Mouse (Mus musculus) ES-Bruce4 (cell line): ENCODE results near the gene Cfdp1. TPM values are rescaled to one million over a fixed set of nuclear protein-coding genes. Genes with fewer than 3 reads are reported as not detected.

Experiments
- H3K27ac ChIP-seq: 2 replicates; pipeline ENCODE4 v1.5.1; 2012; ENCODE audit warnings: low read length, inconsistent platforms; ENCODE audit not compliant: insufficient read depth
- H3K27me3 ChIP-seq: 2 replicates; pipeline ENCODE4 v1.6.1; 2012; ENCODE audit warnings: mild to moderate bottlenecking, low read length, inconsistent platforms; ENCODE audit not compliant: control insufficient read depth, poor library complexity, insufficient read depth, severe bottlenecking
- H3K36me3 ChIP-seq: 2 replicates; pipeline ENCODE4 v1.6.1; 2012; ENCODE audit warnings: inconsistent platforms, mild to moderate bottlenecking, low read length, moderate library complexity; ENCODE audit not compliant: control insufficient read depth, poor library complexity, insufficient read depth, severe bottlenecking
- H3K4me1 ChIP-seq: one replicate; pipeline ENCODE4 v1.8.1; 2011; ENCODE audit warnings: low read length; ENCODE audit not compliant: control insufficient read depth, insufficient read depth
- H3K4me3 ChIP-seq: 2 replicates; pipeline ENCODE4 v1.5.1; 2011; ENCODE audit warnings: low read depth, mild to moderate bottlenecking, low read length
- H3K9ac ChIP-seq: 2 replicates; pipeline ENCODE4 v1.6.1; 2012; ENCODE audit warnings: low read depth, mild to moderate bottlenecking, inconsistent platforms; ENCODE audit not compliant: poor library complexity, severe bottlenecking
- H3K9me3 ChIP-seq: replicated peaks from 2 replicates; pipeline ENCODE4 v1.6.1; 2012; ENCODE audit warnings: mild to moderate bottlenecking, low read length, inconsistent platforms; ENCODE audit not compliant: control insufficient read depth, poor library complexity, insufficient read depth, severe bottlenecking
- CTCF ChIP-seq: IDR thresholded peaks from one replicate; pipeline ENCODE4 v1.8.1; 2011; ENCODE audit warnings: low read depth, low read length
- EP300 ChIP-seq: IDR thresholded peaks from 2 replicates; pipeline ENCODE4 v1.6.1; 2011; ENCODE audit warnings: low read depth, low read length; ENCODE audit not compliant: insufficient read depth
- POLR2A ChIP-seq: IDR thresholded peaks from one replicate; pipeline ENCODE4 v1.8.1; 2011; ENCODE audit warnings: low read length; ENCODE audit not compliant: insufficient read depth
- polyA plus RNA-seq: library from polyadenylated mRNA; stranded (reverse); fragments of >200 nt; gene quantifications from 2 replicates; pipeline ENCODE4 v1.2.4, GENCODE M21; 2011; ENCODE audit warnings: low read depth; ENCODE audit not compliant: missing spikeins, insufficient read depth, insufficient read length

The Cfdp1 gene
- polyA plus RNA-seq, 1 experiment, result 265 TPM

- H3K27me3 ChIP-seq, result no peaks in the 10 kb centered on the region
- H3K4me3 ChIP-seq, result peak overlapping the region; percentile 83
- peak overlapping the region; percentile 87 for H3K9ac ChIP-seq
- TF ChIP-seq EP300, result 0 out of 2 replicates have a peak, but pooled peaks have one; percentile 33
- no peak for TF ChIP-seq POLR2A
- H3K27ac ChIP-seq, result no peak overlapping the region
- no peaks in the 10 kb centered on the region for H3K36me3 ChIP-seq
- H3K4me1 ChIP-seq, result peaks cover 20% of the 10 kb centered on the region
- H3K9me3 ChIP-seq, result no peaks in the 10 kb centered on the region
These were observed 122.7 kb downstream of the Cfdp1 start for GRCm38 (mm10) chr8:111731231-111731977.

DNA sequence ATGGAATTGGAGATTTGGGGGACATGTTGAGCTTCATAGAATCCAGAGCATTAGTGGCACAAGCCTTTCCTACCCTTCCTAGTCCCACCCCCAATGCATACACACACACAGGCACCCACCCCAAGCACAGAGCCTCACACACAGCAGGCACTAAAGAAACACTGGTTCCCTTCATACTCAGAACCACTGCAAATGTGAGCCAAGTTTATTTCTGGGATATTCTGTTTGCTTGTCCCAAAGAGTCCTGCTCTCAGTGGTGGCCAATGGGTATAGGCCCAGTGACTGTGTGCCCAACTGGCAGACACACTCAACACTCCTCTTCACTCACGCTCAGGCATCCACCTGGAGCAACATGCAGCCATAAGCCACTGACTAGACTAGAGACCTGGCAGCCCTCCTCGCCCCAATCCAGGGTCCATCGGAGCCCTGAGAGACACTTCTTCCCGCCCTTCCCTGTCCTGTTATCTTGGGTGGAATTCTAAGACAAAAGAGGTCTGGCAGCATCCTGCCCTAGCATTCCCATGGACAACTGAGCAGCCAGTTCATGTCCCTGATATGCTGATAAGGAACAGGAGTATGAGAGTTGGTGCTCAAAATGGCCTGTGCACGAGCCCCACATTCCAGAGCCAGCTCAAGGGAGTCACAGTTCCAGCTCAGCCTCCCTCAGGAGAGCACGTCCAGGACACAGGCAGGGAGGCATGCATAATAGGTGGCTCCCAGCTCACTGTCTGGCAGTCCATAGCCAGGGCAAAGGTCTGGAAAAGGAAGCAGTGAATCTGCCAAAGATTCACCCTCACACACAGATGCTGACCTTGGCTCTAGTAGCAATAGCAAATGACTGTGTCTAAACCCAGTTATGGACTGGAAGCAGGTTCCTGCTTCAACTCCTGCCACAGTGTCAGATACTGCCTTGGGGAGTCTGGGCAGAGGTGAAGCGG is 124.6 kb downstream of the Cfdp1 start:
- Histone ChIP-seq H3K4me1 (peaks cover 19% of the 10 kb centered on the region), H3K27me3 (no peaks in the 10 kb centered on the region), H3K9ac (no peak overlapping the region), H3K4me3 (no peak overlapping the region), H3K36me3 (no peaks in the 10 kb centered on the region), H3K27ac (no peak overlapping the region), H3K9me3 (no peaks in the 10 kb centered on the region)
- TF ChIP-seq EP300 (no peak), POLR2A (no peak), CTCF (no peak)

DNA sequence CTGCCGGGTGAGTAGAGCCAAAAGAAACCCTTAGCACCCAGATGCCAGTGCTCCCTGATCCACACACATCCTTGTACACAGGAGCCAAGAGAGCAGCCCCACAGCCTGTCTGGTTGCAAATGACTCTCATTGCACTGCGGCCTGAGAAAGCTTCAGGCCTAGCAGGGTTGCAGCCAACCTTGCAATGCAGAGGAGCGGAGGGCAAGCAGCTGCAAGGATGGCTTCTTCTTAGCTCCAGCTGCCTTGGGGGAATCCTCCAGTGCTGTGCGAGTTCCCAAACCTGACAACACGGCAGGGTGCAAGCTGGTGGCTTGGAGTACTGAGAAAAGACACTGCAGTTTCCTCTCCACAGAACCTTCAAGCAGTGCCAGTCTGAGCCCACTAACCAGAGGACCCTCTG is 125.6 kb downstream of the Cfdp1 start:
- no peaks in the 10 kb centered on the region for H3K9me3 ChIP-seq
- H3K27me3 ChIP-seq, result no peaks in the 10 kb centered on the region
- H3K9ac ChIP-seq, result no peak overlapping the region
- TF ChIP-seq CTCF (no peak), EP300 (no peak), POLR2A (no peak)
- H3K4me3 ChIP-seq, result no peak overlapping the region
- H3K4me1 ChIP-seq, result peaks cover 15% of the 10 kb centered on the region
- H3K36me3 ChIP-seq, result no peaks in the 10 kb centered on the region
- H3K27ac ChIP-seq, result no peak overlapping the region

DNA sequence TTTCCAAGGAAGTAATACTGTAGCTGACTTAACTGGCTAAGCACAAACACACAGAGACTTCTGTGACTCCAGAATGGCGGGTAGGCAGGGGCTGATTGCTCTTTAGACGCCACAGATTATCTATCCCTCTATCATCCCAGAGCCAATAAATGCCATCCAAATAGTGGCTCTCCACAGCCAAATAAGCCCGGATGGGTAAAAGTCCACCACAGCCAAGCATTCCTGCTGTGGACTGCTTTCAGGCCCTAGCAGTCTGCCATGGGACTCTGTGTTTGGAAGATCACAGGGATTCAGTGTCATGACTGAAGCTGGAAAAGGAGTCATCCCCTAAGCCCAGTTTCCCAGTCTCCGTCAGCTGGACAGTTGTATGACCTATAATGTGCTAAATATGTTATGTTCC is 126.5 kb downstream of the Cfdp1 start:
- peaks cover 8% of the 10 kb centered on the region for H3K4me1 ChIP-seq
- no peak overlapping the region for H3K9ac ChIP-seq
- no peaks in the 10 kb centered on the region for H3K36me3 ChIP-seq
- no peak for TF ChIP-seq POLR2A
- no peak for TF ChIP-seq EP300
- TF ChIP-seq CTCF, result no peak
- H3K27ac ChIP-seq, result no peak overlapping the region
- no peak overlapping the region for H3K4me3 ChIP-seq
- no peaks in the 10 kb centered on the region for H3K9me3 ChIP-seq
- no peaks in the 10 kb centered on the region for H3K27me3 ChIP-seq

DNA sequence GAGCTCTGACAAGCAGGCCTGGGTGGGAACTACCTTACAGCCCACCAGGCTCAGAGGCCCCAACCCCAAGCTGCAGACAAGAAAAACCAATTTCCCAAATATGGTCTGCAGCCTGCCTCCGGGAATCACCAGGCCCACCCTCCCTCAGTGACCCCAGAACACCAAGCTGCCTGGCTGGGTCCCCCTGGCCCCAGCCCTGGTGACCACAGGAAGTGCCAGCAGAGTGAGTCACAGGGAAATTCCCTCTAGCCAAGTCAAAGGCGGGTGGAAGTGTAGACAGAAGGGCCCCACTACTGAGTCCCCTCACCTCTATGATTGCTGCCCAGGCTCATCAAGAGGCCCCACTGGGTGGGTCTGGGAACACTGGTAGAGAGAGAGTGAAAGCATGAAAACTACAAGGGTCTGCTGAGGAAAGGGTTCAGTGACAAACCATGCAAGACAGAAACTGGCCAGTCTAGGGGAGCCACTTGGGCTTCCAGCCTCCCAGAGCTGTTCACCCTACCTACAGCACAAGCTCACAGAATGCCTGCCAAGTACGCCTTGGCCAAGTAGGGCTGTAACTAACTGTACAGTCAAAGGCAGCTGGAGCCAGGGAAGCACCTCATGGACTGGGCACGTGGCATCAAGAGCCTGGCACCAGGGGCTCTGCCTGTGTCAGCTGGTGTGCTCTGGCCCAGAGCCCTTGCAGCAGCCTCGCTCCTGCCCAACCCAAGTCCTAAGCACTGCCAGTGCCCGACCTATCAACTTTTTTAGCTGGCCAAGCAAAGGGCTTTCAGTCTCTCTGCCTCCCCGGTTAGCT is 127.8 kb downstream of the Cfdp1 start:
- peaks cover 7% of the 10 kb centered on the region for H3K4me1 ChIP-seq
- no peak overlapping the region for H3K27ac ChIP-seq
- TF ChIP-seq CTCF, result no peak
- no peak overlapping the region for H3K9ac ChIP-seq
- H3K4me3 ChIP-seq, result no peak overlapping the region
- H3K36me3 ChIP-seq, result peaks cover 1% of the 10 kb centered on the region; the same call in 1 of the 2 replicates
- H3K27me3 ChIP-seq, result no peaks in the 10 kb centered on the region
- H3K9me3 ChIP-seq, result no peaks in the 10 kb centered on the region

- Histone ChIP-seq H3K9ac (no peak overlapping the region), H3K4me1 (peaks cover 7% of the 10 kb centered on the region), H3K27ac (no peak overlapping the region), H3K27me3 (no peaks in the 10 kb centered on the region), H3K36me3 (peaks cover 11% of the 10 kb centered on the region), H3K4me3 (no peak overlapping the region), H3K9me3 (no peaks in the 10 kb centered on the region)
- TF ChIP-seq POLR2A (no peak), CTCF (no peak), EP300 (no peak)
These were observed 128.8 kb downstream of the Cfdp1 start for GRCm38 (mm10) chr8:111725341-111725740.
